Mouse (Mus musculus): ENCODE measurements around the gene Gm20671. TPM values are rescaled to one million over a fixed set of nuclear protein-coding genes. Genes with fewer than 3 reads are reported as not detected.

Gene Gm20671
- polyA plus RNA-seq, 1 experiment from 2014 or later = not detected

DNA sequence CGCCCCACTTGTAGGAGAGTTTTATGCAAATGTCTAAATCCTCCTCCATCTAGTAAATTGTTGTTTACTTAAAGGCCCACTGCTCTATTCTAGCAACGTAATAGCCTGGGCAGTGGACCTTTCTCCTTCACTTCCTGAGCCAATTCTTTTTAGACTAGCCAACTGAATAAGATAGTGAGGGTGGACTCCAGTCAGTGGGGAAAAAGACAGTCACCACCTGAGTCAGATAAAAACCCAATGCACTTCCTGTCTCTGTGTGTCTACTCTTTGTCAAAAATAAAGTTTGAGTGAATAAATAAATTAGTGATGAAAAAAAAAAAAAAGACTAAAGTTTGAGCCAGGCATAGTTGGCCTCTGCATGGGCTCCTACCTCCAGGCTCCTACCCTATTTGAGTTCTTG lies 67.2 kb downstream of the Gm20671 start:
- H3K9ac ChIP-seq (replicated peaks; ENCODE audit: low read depth) = no peak overlapping the region
- ATAC-seq (no peak), DNase-seq (ENCODE audit: low spot score) (no peak)
- no peaks in the 10 kb centered on the region for H3K27me3 ChIP-seq (replicated peaks; ENCODE audit: insufficient read depth, low read length)
- no peak overlapping the region for H3K27ac ChIP-seq (ENCODE audit: low read length)
- H3K4me2 ChIP-seq (replicated peaks; ENCODE audit: low read depth, low read length) = no peak overlapping the region
- WGBS = 67% methylated on average over 2 of the region's 2 CpGs
- no peaks in the 10 kb centered on the region for H3K4me1 ChIP-seq (ENCODE audit: insufficient read depth, low read depth, low read length)
- H3K36me3 ChIP-seq (ENCODE audit: insufficient read depth, low read length) = no peaks in the 10 kb centered on the region
- H3K4me3 ChIP-seq (ENCODE audit: low read depth, low read length) = no peak overlapping the region
- H3K9me3 ChIP-seq (ENCODE audit: low read length) = no peaks in the 10 kb centered on the region
- no peak for TF ChIP-seq EP300 (IDR thresholded peaks at IDR 0.05)

DNA sequence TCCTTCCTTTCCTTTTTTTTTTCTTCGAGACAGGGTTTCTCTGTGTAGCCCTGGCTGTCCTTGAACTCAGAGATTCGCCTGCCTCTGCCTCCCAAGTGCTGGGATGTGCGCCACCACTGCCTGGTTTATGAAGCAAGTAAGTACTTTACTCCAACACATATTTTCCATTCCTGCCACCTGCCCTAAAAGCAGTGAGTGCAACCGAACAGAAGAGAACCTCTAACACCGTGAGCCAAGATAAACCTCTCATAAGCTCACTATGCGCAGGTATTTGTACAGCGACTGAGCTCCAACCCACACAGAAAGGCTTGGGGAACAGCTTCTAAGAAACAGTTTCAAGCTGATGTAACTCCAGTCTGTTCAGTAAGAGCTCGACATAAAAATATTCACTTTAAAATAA lies 70.8 kb downstream of the Gm20671 start:
- ATAC-seq = no peak
- TF ChIP-seq CTCF (IDR thresholded peaks at IDR 0.05) = no peak
- TF ChIP-seq EP300 (IDR thresholded peaks at IDR 0.05) = no peak
- no peaks in the 10 kb centered on the region for H3K36me3 ChIP-seq (ENCODE audit: insufficient read depth, low read length)
- H3K27me3 ChIP-seq (replicated peaks; ENCODE audit: insufficient read depth, low read length) = no peaks in the 10 kb centered on the region
- H3K4me3 ChIP-seq (ENCODE audit: low read depth, low read length) = no peak overlapping the region
- H3K9me3 ChIP-seq (ENCODE audit: low read length) = no peaks in the 10 kb centered on the region
- no peak overlapping the region for H3K27ac ChIP-seq (ENCODE audit: low read length)
- no peak for DNase-seq (ENCODE audit: low spot score)
- 86% methylated on average over 8 of the region's 8 CpGs for WGBS
- H3K9ac ChIP-seq (replicated peaks; ENCODE audit: low read depth) = no peak overlapping the region
- H3K4me2 ChIP-seq (replicated peaks; ENCODE audit: low read depth, low read length) = no peak overlapping the region
- no peaks in the 10 kb centered on the region for H3K4me1 ChIP-seq (ENCODE audit: insufficient read depth, low read depth, low read length)

DNA sequence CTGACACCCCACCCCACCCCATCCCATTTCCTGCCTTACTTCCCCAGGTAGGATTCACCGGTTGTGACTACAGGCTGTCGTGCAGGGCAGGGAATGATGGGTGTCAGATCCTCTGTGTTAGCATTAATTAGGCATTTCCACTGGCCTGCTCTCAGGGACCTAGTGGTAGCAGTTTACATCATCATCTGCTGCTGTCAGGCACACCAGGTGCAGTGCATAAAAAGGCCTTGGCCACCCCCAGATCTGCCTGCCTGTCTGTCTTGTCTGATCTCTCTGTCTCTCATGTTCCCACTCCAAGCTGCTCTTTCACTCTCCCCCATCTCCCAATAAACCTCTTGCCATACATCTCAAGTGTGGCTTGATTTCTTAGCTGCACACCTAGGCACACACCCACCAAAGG lies 75.2 kb downstream of the Gm20671 start:
- 42% methylated on average over 2 of the region's 2 CpGs for WGBS

DNA sequence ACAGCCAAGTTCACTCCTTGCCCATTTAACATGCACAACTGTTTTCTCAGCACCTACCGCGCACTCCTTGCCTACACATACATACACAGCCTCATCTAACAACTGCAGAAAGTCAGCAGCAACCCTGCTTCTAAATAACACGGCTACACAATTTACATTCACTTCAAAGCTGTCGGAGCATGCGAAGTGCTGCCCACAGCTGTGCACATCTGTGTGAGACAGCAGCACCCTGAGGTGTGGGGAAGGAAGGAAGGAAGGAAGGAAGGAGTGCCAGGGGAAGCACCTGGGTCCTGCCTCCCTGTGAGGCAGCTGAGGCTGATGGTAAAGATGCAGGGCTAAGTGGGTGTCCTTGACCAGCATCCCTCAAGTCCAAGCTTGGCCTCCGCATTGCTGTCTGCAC lies 78.0 kb downstream of the Gm20671 start:
- Histone ChIP-seq H3K27me3 (replicated peaks; ENCODE audit: insufficient read depth, low read length) (no peaks in the 10 kb centered on the region), H3K4me2 (replicated peaks; ENCODE audit: low read depth, low read length) (no peak overlapping the region), H3K4me1 (ENCODE audit: insufficient read depth, low read depth, low read length) (peaks cover 12% of the 10 kb centered on the region), H3K36me3 (ENCODE audit: insufficient read depth, low read length) (no peaks in the 10 kb centered on the region), H3K4me3 (ENCODE audit: low read depth, low read length) (no peak overlapping the region), H3K9me3 (ENCODE audit: low read length) (no peaks in the 10 kb centered on the region), H3K9ac (replicated peaks; ENCODE audit: low read depth) (no peak overlapping the region), H3K27ac (ENCODE audit: low read length) (no peak overlapping the region)
- WGBS = 72% methylated on average over 6 of the region's 6 CpGs
- DNase-seq (ENCODE audit: low spot score) (no peak), ATAC-seq (no peak)
- TF ChIP-seq EP300 (IDR thresholded peaks at IDR 0.05) (no peak), CTCF (IDR thresholded peaks at IDR 0.05) (no peak)

More for the DNA sequence above, 75.2 kb downstream of the Gm20671 start:
- no peak for TF ChIP-seq EP300 (IDR thresholded peaks at IDR 0.05)
- no peak for TF ChIP-seq CTCF (IDR thresholded peaks at IDR 0.05)
- Histone ChIP-seq H3K36me3 (ENCODE audit: insufficient read depth, low read length) (no peaks in the 10 kb centered on the region), H3K4me2 (replicated peaks; ENCODE audit: low read depth, low read length) (no peak overlapping the region), H3K27ac (ENCODE audit: low read length) (no peak overlapping the region), H3K9me3 (ENCODE audit: low read length) (no peaks in the 10 kb centered on the region), H3K27me3 (replicated peaks; ENCODE audit: insufficient read depth, low read length) (no peaks in the 10 kb centered on the region), H3K4me3 (ENCODE audit: low read depth, low read length) (no peak overlapping the region), H3K9ac (replicated peaks; ENCODE audit: low read depth) (no peak overlapping the region), H3K4me1 (ENCODE audit: insufficient read depth, low read depth, low read length) (no peaks in the 10 kb centered on the region)
- ATAC-seq = no peak
- DNase-seq (ENCODE audit: low spot score) = no peak

DNA sequence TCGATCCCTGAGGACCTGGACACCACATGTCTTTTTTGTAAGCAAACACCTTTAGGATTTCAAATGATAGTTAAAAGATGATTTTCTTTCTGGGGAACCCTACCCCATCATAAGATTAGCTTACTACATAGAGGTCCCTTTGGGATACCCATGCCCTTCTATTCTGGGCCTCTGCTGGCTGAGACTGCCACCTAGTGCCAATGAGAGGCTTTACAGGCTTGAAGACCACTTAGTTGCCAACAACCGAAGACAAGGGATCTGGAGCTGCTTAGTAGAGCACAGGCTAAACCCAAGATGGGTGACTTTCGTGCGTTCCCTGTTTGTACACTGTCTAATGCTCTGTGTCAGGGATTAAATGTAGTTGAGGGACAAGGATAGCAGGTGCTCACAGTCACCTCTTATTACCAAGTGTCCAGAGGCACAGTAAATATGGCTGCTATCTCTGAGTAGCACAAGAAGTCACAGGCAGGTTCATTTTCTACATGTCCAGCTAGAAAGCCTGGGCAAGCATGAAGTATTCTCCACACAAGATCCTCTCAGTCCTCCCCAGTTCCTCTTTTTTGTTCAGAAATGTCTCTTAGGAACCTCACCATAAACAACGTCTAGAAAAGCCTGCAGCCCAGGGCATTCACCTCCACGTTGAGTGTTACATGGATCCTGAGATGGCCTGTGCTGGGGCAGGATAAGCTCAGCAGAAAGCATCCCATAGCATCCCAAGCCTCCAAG lies 79.1 kb downstream of the Gm20671 start:
- Histone ChIP-seq H3K4me1 (ENCODE audit: insufficient read depth, low read depth, low read length) (peaks cover 14% of the 10 kb centered on the region), H3K9ac (replicated peaks; ENCODE audit: low read depth) (no peak overlapping the region), H3K4me3 (ENCODE audit: low read depth, low read length) (no peak overlapping the region), H3K4me2 (replicated peaks; ENCODE audit: low read depth, low read length) (no peak overlapping the region; the same call in 1 of the 2 replicates), H3K27ac (ENCODE audit: low read length) (peak overlapping the region; percentile 93; the same call in 1 of the 2 replicates), H3K27me3 (replicated peaks; ENCODE audit: insufficient read depth, low read length) (no peaks in the 10 kb centered on the region), H3K9me3 (ENCODE audit: low read length) (no peaks in the 10 kb centered on the region), H3K36me3 (ENCODE audit: insufficient read depth, low read length) (no peaks in the 10 kb centered on the region)
- ATAC-seq = peak; percentile 25; the same call in 1 of the 2 replicates
- no peak for TF ChIP-seq EP300 (IDR thresholded peaks at IDR 0.05)
- TF ChIP-seq CTCF (IDR thresholded peaks at IDR 0.05) = peak; percentile 95
- DNase-seq (ENCODE audit: low spot score) = peak; percentile 74
- 60% methylated on average over 6 of the region's 6 CpGs for WGBS

DNA sequence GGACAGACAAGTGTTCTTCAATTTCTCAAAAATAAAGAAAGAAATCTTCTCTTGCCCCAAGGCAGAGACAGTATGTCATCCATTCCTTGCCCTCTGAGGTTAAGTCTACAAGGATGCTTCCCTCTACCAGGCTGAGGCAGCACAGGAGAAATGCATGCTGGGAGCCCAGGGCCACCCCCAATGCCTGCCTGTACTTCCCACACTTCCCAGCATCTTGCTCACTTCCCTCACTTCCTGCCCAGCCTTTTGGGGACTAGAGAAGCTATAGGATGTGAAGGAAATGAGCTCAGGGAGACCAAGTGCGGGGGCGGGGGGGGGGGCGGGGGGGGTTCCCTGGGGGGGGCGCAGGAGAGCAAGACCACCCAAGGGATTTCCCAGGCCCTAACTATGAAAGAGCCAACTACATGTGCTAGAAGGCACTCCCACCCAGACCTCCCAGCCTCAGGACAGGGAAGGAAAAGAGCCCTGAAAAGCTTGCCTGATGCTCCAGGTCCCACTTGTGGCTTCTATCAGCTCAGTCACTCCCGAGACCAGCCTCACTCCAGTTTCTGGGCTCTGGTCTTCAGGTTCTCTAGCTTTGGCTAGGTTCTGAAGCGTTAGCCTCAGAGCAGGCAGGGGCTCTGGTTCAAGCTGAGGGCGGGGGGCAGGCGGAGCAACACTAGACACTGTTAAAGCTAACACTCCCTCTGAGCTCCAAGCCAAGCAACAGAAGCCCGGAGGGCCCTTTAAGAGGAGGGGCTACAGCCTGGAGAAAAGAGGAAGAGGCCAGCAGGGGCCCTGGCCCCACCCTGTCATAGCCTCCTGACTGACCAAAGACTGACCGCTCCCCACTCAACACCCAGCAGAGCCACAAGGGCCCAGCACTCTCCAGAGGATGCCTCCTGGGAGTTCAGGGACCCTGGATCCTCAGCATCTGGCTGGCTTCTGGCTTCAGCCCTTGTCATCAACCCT lies 80.9 kb downstream of the Gm20671 start:
- TF ChIP-seq CTCF (IDR thresholded peaks at IDR 0.05) = no peak
- TF ChIP-seq EP300 (IDR thresholded peaks at IDR 0.05) = 0 out of 2 replicates have a peak, but pooled peaks have one; percentile 42
- H3K27ac ChIP-seq (ENCODE audit: low read length) = peak overlapping the region; percentile 93
- H3K36me3 ChIP-seq (ENCODE audit: insufficient read depth, low read length) = no peaks in the 10 kb centered on the region
- peak overlapping the region; percentile 50 for H3K4me3 ChIP-seq (ENCODE audit: low read depth, low read length)
- peak overlapping the region; percentile 39 for H3K9ac ChIP-seq (replicated peaks; ENCODE audit: low read depth)
- no peaks in the 10 kb centered on the region for H3K9me3 ChIP-seq (ENCODE audit: low read length)
- H3K4me2 ChIP-seq (replicated peaks; ENCODE audit: low read depth, low read length) = peak overlapping the region; percentile 65
- 10% methylated on average over 9 of the region's 10 CpGs for WGBS
- H3K4me1 ChIP-seq (ENCODE audit: insufficient read depth, low read depth, low read length) = peaks cover 14% of the 10 kb centered on the region
- ATAC-seq (peak; percentile 95), DNase-seq (ENCODE audit: low spot score) (peak; percentile 97)
- H3K27me3 ChIP-seq (replicated peaks; ENCODE audit: insufficient read depth, low read length) = no peaks in the 10 kb centered on the region

All from lung, postnatal 0 days (tissue).